Mouse (Mus musculus): Measurements from ENCODE around the gene Cd3e.
"Not testable (repeated sequence)": the region's sequence is repeated elsewhere in the genome, so short reads cannot be mapped to it uniquely, and the experiment has no call there.

Cd3e gene

DNA sequence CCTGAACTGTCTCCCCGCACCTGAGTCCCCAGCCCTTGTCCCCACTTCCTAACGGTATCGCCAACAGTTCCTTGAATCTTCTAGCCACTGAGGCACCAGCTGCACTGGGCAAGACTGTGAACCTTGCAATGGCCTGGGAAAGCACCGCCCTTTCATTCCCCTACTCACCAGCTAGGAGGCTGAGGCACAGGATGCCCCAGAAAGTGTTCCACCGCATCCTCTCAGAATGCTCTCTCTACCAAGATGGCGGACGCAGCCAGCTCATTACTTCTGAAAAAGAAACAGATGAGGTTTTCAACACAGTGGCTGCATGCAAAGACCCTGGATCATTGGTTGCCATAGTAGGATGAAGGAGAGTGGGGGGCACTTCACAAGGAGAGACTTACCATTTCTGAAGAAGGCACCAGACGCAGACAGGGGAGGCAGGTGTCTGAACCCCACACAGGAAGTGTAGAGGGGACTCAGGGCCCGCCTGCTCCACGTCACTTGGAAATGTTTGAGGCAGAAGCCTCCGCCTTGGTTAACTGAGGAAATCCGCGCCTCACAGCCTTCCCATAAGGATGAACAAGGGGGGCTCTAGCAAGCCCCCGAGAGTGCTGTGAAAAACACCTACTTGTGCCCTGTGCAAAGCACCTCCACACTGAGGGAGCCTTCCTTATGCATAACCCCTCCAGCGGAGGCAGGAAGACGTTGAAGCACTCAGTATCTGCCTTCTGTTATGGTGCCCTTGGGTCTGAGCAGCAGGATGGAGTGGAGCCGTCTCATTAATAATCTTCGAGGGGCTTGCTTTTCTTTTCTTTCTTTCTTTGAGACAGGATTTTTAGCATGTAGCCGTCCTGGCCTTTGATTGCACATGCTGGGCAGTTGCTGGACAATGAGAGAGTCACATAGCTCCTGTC lies at the start of gene Cd3e:
TSS of gene Cd3e (minus strand) at position 448 of the 899 bp plus-strand sequence.
- in situ Hi-C loops (cut with MboI, MseI), result loop anchor here (5.0 kb wide), 1 partner anchor 48 kb away; the partner anchor contains the start of gene Mpzl3

DNA sequence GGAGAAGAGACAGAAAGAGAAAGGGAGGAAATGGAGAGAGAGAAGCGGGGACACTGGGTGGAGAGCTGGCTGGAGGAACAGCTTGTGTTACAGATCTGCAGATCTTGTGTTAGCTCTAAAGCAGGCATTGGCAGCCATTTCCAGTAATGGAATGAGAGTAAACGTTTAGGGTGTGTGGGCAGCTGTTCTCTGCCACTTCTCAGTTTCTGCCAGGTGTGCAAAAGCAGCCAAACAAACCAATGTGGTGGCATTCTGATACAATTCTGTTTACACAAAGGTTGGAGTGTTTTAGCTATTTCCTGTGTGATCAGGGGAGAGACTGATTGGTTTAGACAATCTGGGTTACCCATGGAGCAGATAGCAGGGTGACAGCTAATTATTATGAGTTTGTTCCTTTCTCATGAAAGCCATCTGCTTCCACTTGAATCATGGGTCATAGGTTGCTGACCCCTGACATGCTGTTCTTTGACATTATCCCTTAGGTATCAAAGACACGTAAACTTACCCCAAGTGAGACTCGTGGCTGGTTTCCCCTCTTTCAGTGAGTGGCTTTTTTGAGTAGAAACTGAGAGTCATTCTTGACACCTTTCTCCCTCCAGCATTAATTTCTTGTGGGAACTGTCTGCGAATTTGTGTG lies 49.0 kb upstream of the Cd3e start:
- in situ Hi-C loops (cut with MboI, MseI), result loop anchor here (5.0 kb wide), 1 partner anchor 46 kb away; no protein-coding TSS in a partner anchor

DNA sequence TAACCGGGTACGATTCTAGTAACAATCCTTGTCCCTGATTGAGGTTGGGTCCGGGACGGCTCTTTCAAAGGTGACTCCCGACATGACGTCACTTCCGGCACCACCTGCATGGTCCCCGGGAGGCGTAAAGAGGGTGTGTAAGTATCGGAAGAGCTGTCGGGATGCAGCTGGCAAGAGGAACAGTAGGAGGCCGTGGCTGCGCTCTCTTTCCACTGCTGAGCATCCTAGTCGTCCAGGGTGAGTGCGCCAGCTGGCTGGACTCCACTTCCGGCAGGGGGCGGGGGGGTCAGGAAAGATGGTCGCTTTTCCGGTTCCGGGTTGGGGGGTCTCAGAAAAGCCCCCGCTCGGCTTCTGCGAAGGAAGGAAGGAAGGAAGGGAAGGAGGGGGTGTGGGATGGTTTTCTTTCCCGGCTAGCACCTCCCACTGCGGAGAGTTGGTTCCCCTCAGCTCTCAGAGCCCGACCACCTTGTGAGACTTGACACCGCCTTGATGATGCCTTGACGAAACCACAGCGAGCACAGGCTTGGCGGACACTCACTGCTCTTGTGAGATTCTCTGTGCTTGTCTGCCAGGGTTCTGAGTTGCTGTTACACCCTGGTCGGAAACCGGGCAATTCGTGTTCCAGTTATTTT lies 45.8 kb upstream of the Cd3e start, which contains the start of gene Mpzl3:
TSS of gene Mpzl3 (plus strand) at position 105 of the 632 bp plus-strand sequence.
- in situ Hi-C loops (cut with MboI, MseI), result loop anchor here (5.0 kb wide), 1 partner anchor 43 kb away; no protein-coding TSS in a partner anchor

DNA sequence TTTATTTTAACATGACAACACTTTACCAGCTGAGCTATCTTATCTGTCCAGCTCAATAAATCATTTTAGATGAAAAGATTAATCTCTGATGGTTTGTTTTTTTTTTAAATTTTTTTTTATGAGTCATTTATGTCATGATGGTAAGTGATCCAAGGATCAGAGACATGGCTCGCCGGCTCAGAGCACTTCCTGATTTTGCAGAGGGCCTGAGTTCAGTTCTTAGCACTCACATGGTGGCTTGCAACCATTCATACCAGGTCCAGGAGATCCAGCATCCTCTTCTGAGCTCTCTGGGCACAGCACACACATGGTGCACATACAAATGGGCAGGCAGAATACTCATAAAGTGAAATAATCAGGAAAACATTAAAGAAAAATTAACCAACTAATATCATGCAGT lies 40.9 kb upstream of the Cd3e start:
- in situ Hi-C loops (cut with MboI, MseI), result no loop called here

DNA sequence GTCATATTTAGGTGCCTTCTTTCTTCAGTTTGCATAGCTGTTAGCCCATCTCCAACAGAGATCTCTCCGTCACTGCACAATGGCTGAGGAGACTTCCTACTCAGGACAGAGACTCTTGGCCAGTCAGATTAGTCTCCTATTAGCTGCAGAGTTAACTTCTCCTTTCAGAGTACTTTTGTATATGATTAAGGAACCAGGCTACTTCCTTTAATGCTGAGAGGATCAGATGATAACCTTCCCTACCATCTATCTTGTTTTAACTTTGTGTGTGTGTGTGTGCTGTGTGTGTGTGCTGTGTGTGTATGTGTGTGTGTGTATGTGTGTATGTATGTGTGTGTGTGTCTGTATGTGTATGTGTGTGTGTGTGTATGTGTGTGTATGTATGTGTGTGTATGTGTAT lies 40.3 kb upstream of the Cd3e start:
- in situ Hi-C loops (cut with MboI, MseI), result no loop called here

DNA sequence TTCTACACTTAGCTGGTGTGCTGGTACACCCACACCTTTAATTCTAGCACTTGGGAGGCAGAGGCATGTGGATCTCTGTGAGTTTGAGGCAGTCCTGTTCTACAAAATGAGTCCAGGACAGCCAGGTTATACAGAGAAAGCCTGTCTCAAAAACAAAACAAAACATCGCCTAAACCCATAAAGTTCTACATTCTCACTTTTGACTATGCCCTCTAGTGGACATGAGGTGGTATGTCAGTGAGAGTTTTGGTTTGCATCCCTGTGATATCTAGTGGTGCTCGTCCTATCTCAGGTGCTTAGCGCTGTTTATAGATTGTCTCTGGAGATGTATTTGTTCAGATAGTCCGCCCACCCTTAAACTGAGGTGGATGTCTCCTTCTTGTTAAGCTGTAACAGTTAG lies 39.1 kb upstream of the Cd3e start:
- in situ Hi-C loops (cut with MboI, MseI), result no loop called here

DNA sequence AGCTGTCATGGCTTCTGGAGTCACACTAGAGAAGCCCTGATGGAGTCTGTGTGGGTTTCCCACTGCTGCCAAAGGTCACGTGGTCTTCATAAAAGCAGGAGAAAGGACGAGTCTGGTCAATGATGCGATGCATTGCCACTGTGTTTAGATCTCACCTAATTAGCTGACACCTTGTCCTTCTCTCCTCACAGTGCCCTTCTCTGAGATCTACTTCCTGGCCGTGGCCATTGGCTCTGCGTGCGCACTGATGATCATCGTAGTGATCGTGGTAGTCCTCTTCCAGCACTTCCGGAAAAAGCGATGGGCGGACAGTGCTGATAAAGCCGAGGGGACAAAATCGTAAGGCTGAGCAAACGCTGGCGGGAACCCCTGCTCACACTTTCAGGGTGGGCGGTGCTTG lies 37.5 kb upstream of the Cd3e start:
- in situ Hi-C loops (cut with MboI, MseI), result no loop called here

DNA sequence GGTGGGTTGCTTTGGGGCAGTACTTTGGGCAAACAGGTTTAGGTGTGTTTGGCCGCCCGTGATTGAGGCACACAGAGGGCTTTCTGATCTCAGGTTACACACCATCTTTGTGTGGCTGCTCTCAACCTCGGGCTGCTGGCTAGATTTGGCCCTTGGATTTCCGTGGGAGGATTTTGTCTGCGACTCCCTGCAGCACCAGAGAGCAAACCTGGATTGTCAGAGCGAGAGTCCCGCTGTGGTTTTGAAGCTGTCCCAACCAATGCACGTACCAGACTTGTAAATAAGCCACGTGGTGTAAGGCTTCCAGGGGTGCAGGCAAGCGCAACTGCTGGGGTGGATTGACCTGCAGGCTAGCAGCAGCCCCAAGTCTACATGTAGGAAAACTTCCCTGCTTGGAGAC lies 33.5 kb upstream of the Cd3e start:
- in situ Hi-C loops (cut with MboI, MseI), result no loop called here

DNA sequence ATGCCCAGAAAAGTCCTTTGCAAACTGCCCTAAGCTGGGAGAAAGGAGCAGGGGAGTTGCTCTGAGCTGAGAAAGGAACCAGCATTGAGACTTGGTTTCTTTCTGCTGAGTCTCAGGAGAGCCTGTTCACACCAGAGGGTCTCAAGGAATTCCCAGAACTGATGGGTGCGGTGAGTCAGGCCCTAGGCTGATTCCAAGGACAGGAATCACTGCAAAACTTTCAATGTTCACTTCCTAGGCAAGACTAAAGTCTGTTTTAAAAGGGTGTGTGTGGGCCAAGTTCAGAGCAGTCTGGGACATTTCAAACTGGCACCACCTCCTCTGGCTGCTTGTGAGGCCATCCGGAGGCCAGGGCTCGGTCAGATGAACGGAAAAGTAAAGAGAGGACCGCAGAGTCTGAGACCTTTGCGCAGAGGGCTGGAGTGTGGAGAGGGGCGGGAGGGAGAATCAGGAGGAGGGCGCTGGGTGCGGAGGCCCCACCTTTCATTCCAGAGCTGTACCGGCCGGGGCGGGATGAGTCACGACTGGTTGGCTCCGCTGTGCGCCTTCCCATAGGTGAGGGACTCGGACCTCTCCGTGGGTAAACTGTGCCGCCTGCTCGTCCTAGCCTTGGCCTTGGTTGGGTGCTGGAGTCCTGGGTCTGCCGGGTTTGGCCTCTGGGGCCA lies 32.8 kb upstream of the Cd3e start:
- in situ Hi-C loops (cut with MboI, MseI), result no loop called here

DNA sequence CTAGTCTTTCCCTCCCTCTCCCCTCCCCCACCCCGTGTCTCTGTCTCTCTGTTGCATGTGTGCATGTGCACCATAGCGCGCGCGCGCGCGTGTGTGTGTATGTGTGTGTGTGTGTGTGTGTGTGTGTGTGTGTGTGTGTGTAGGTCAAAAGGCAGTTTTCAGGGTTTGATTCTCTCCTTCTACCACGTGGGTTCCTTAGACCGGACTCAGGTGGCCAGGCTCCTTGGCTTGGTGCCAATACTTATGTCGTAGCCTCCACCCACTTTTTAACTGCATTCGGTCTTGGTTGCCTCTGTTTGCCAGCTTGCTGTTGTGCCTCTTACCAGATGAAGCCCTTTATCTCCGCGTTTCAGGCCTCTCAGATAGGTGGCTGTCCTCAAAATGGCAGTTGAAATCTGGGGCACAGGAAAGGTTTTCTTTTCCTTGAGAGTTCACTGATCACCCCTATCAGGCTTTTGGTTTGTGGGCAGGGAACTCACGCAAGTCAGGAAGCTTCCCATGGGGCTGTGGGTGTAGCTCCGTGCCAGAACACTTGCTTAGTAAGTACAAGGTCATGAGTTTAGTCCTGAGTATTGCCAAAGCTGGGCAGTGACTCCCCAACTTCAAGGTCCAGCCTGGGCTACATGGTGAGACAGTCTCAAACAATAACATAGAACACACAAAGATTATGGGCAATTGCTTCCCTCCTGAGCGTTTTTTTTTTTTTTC lies 31.9 kb upstream of the Cd3e start:
- in situ Hi-C loops (cut with MboI, MseI), result no loop called here

DNA sequence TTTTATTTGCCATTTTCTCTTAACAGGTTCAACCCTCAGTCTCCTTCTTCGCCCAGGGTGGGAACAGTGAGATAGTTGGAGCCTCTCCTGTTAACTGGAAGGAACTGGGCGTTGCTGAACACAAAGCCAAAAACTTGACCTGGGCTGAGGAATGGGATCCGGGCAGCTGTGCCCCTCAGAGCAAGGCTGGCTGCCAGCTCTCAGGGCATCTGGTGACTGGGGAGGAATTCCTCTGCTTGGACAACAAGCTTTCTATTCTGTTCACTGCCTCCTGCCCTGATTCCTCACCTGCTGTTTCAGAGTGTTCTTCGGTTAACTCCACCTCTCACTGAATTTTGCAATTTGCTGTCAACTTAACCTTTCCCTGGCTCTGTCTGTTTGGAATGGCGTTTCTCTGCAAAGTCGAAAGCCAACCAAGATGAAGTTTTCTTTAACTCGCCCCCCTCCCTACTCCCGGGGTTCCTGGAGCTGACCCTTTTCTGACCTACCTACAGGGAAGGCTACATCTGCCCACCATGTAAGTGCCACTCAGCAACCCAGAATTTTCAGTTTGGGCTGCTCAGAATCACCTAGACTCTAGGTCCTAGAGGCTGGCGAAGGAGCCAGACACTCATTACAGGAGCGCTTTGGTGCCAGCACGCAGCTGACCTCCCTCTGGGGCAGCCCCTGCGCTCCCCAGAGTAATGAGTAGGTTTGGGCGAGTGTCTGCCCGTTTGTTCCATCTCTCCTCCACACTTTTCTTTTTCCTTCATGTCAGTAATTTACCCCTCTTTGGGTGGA lies 30.8 kb upstream of the Cd3e start:
- in situ Hi-C loops (cut with MboI, MseI), result no loop called here

DNA sequence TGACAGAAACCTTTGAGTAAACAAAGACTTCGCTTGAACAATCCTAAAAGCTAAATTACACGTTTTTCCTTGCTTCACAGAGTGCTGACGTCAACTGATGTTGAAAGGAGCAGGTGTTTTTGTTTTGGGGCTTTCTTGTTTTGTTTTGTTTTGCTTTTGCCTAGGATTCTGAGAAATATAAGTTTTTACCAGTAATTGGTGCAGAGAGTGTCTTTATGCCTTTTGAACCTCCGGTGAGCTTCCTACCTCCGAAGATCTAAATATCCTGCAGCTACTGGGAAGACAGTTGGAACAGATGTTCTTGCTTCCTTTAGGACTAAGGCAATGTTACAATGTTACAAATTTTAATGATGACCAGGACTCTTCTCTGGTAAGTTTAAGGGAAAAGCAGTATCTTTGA lies 30.1 kb upstream of the Cd3e start, which contains the start of gene Mpzl2:
TSS of gene Mpzl2 (plus strand) at position 301 of the 400 bp plus-strand sequence.
- in situ Hi-C loops (cut with MboI, MseI), result no loop called here

DNA sequence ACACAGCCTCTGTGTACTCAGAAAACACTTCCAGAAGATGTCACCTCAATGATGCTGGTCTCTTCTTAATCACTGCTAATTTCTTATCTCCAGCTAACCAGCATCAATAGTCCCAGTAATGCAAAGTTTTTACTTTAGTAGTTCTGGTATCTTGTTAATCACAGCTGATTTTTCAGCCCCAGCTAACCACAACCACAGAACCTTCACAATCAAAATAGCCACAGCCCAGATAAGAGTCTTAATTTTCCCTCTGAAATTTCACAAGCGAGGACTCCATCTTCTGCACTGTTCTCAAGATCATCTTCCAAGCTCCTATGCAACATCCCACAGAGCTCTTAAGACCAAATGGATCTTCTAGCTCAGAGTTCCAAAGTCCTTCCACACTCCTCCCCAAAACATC lies 28.4 kb upstream of the Cd3e start:
- in situ Hi-C loops (cut with MboI, MseI), result not testable (repeated sequence)

DNA sequence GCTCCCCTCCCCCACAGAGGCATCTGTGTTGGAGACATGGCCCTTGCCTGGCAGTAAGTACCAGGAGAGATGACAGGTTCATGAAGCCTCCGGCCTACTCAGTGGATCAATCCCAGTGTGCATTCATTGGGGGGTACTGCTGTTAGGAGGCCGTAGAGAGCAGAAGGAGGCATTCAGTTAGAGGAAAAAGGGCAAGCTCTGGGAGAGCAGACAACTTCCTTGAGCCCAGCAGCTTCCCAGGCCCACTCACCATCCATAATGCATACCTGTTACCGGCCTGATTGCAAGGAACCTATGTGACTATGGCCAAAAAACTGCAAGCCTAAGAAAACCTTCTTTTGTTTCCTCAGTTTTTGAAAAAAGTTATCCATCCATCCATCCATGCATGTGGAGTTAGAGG lies 25.1 kb upstream of the Cd3e start:
- in situ Hi-C loops (cut with MboI, MseI), result no loop called here

DNA sequence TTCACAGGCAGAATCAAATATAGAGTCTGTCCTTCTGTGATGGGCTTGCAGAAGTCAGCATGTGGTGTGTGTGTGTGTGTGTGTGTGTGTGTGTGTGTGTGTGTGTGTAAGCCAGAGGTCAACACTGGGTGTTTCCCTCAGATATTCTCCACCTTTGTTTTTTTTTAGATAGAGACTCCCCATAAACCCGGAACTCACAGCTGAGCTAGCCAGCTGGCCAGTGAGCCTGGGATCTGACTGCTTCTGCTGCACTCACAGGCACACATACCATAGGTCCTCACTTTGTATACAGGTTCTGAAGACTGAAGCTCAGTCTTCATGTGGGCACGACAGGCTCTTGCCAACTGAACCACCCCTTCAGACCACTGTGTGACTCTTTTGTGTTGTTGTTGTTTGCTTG lies 22.8 kb upstream of the Cd3e start:
- in situ Hi-C loops (cut with MboI, MseI), result no loop called here

DNA sequence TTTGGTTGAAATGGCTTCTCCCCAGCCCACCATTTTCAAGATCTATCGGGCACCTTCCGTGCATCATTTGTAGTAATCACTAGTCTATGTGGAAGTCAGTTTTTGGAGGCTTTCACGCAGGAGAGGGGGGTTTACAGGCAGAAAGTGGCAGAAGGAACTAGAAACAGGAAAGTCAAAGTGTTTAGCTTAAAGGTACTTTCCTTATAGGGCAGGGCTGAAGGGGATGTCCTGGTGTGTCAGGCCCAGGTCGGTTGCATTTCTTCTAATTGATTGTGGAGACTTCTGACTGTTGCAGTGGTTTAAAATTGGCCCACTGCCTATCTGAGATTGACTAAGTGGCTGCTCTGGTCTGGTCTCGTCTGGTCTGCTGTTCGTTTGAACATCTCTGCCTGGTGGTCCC lies 20.9 kb upstream of the Cd3e start:
- in situ Hi-C loops (cut with MboI, MseI), result no loop called here

DNA sequence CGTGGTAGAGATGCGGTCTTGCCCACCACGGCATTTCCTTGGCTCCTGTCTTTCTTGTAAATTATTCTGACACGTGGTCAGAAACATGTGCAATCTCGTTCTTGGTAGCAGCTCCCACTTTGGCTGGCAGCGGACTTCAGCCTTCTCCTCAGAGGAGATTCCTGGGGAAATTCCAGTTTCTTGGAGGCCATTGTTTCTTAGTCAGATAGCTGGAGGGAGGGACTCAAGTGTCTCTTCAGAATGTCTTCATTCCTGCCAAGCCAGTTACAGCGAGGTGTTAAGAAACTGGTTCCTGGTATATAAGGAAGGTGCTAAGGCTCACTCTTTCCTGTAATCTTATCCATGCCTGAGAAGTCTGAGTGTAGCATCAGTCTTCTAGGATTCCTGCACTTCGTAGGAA lies 17.9 kb upstream of the Cd3e start:
- in situ Hi-C loops (cut with MboI, MseI), result loop anchor here (5.0 to 10.0 kb wide), 2 partner anchors 115 to 377 kb away; no protein-coding TSS in a partner anchor

DNA sequence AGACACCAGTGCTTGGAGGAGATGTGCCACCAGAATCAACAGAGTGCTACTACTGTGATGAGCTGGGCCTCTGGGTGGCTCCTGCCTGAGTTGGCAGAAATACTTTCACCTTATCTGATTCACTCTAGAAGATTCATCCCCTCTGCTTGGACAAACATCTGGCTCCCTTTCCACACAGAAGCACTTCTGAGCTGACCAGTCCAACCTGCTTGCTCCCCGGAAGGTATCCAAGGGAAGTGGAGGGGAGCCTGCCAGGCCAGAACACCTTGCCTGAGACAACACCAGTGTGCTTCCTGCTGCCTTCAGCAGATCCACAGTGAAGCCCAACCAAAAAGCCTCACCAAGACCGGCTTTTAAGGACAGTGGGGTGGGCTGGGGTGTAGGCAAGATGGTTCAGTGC lies 14.8 kb upstream of the Cd3e start:
- in situ Hi-C loops (cut with MboI, MseI), result loop anchor here (10.0 kb wide), 1 partner anchor 381 kb away; no protein-coding TSS in a partner anchor

DNA sequence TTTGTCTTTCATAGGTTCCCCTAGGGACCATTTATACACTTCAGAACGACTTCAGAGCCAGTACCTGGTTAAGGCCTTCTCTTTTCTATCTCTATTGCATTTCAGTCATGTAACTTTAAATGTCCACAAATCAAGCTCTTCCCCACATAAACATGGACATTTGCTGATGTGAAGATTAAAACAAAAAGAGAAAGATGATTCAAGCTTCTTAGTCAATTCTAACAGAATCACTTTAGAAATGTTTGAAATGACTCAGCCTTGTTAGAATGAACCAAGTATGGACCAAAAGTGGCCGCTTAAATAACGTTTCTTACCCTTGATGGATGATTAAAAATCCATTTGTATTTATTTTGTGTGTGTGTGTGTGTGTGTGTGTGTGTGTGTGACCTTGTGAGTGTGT lies 14.2 kb upstream of the Cd3e start:
- in situ Hi-C loops (cut with MboI, MseI), result loop anchor here (10.0 kb wide), 1 partner anchor 381 kb away; no protein-coding TSS in a partner anchor

DNA sequence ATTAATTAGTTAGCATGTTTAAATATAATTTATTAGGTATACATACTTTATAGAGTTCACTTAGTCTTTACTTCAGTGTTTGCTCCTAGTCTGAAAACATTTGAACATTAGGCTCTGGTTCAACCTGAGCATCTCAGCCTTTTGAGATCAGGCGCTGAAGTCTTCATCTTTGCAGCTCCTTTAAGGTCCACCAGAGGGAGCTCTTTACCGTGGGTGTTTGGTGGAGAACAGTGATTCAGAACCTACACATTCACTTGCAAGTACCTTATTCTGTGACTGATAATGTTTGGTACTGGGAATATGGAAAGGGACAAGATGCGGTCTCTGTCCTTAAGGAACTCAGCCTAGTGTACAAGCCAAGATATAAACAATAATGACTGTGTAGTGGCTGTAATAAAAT lies 13.4 kb upstream of the Cd3e start:
- in situ Hi-C loops (cut with MboI, MseI), result loop anchor here (10.0 kb wide), 1 partner anchor 382 kb away; no protein-coding TSS in a partner anchor

Measured in T-helper 2 cell (primary cell).